8 mouse cellular contexts compared by ENCODE assay signal in the genomic region with DNA sequence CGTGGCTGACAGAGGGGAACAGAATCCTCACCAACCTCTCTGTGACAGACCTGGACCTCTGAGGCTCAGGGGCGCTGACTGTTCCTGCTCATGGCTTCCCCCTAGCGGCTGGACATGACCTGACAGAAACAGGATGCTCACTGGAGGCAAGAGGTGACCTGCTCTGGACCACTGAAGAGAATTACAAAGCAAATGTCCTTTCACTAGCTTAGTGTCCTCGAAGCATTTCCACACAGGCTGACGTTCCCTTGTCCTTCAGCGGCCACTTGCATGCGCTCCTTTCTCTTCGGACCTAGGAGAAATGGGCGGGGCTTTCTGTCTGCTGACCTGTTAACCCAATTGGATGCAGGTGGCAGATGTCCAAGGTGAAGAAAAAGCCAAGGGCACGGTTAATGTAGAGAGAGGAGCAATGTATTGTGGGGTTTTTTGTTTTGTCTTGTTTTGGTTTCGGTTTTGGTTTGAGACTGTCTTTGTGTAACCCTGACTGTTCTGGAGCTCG. TPM values are rescaled to one million over a fixed set of nuclear protein-coding genes. Genes with fewer than 3 reads are reported as not detected.
DNase-seq lines count a peak whose midpoint lies in the region; ATAC-seq and TF ChIP-seq lines count a peak whose summit lies in the region.

No protein-coding gene starts in this region.

- H3K4me3 ChIP-seq in cerebellum, adult 2 months (replicated peaks; ENCODE audit: insufficient read depth, low read depth, low read length) = peak overlapping the region; percentile 24
- H3K4me3 ChIP-seq in hindbrain, embryonic 14.5 days (replicated peaks; ENCODE audit: low read length) = no peak overlapping the region

- H3K36me3 ChIP-seq in hindbrain, embryonic 14.5 days (replicated peaks; ENCODE audit: control insufficient read depth, insufficient read depth) = no peaks in the 10 kb centered on the region

- CTCF ChIA-PET in Patski (lab: Charles Lee) = interaction anchor here (1.0 to 1.3 kb wide), 4 partner anchors 10 to 46 kb away, joined by 3 to 4 read pairs (median 3); partner anchors contain the start of gene Ankrd33

- no peak overlapping the region for H3K27ac ChIP-seq in cerebellum, adult 2 months (ENCODE audit: insufficient read depth, low read length)
- no peak overlapping the region for H3K27ac ChIP-seq in hindbrain, embryonic 14.5 days

- H3K9me3 ChIP-seq in hindbrain, embryonic 14.5 days (ENCODE audit: control insufficient read depth, low read length) = no peaks in the 10 kb centered on the region

- no peak overlapping the region for H3K9ac ChIP-seq in hindbrain, embryonic 14.5 days

- TF ChIP-seq POLR2A in cerebellum, adult 2 months (IDR thresholded peaks at IDR 0.05; ENCODE audit: borderline replicate concordance, insufficient read depth, low read length) = no peak

- 20% methylated on average over 12 of the region's 12 CpGs for WGBS in cerebellum, adult 2 months
- 17% methylated on average over 12 of the region's 12 CpGs for WGBS in hindbrain, embryonic 14.5 days

- ATAC-seq in Patski = no peak
- no peak for ATAC-seq in hindbrain, embryonic 14.5 days (ENCODE audit: low FRiP score)

- no peak overlapping the region for H3K4me2 ChIP-seq in hindbrain, embryonic 14.5 days (replicated peaks)

- TF ChIP-seq CTCF in Patski (IDR thresholded peaks at IDR 0.05) = peak; percentile 95
- TF ChIP-seq CTCF in cerebellum, adult 2 months (IDR thresholded peaks at IDR 0.05; ENCODE audit: borderline replicate concordance, insufficient read depth, low read depth, low read length) = peak; percentile 87

- no peaks in the 10 kb centered on the region for H3K4me1 ChIP-seq in cerebellum, adult 2 months (ENCODE audit: control insufficient read depth, insufficient read depth, low read length)
- no peaks in the 10 kb centered on the region for H3K4me1 ChIP-seq in hindbrain, embryonic 14.5 days (replicated peaks; ENCODE audit: control insufficient read depth, insufficient read depth, low read length)

- POLR2A ChIA-PET in Patski (lab: Charles Lee) = no interaction called here

- DNase-seq in Patski (ENCODE audit: low read depth, low spot score) = peak; percentile 24
- peak; percentile 66 to 79 for DNase-seq in cerebellum, adult 2 months
- peak; percentile 74 for DNase-seq in forelimb bud, embryonic 11.5 days (ENCODE audit: low read depth, low spot score)
- peak; percentile 53 for DNase-seq in hindbrain, embryonic 14.5 days (ENCODE audit: low spot score)
- peak; percentile 67 to 70 for DNase-seq in layer of hippocampus, postnatal 14 days (ENCODE audit: low spot score in 2 of 2)
- DNase-seq in lung, postnatal 25 days (ENCODE audit: low spot score) = peak; percentile 84
- peak; percentile 72 to 74 for DNase-seq in right cerebral cortex, adult 2 months (ENCODE audit: low spot score in 2 of 2)
- DNase-seq in urinary bladder, adult 2 months (ENCODE audit: low spot score) = peak; percentile 75

- in situ Hi-C loops in Patski (cut with MboI; ENCODE audit: low pct_unique_long_range_greater_than_20kb) = no loop called here

- H3K27me3 ChIP-seq in Patski = no peaks in the 10 kb centered on the region
- no peaks in the 10 kb centered on the region for H3K27me3 ChIP-seq in cerebellum, adult 2 months (ENCODE audit: control insufficient read depth, insufficient read depth, low read length)
- H3K27me3 ChIP-seq in hindbrain, embryonic 14.5 days (ENCODE audit: control insufficient read depth, insufficient read depth, low read length) = no peaks in the 10 kb centered on the region

RNA-seq across cellular contexts. Expression of gene Ankrd33, which starts 10.0 kb away (rescaled TPM):
- not detected for polyA plus RNA-seq in Patski (2021)
- 0.10 and 0.33 TPM in 2 replicates for polyA plus RNA-seq in cerebellum, adult 2 months (2012; rRNA removed)
- not detected in 2 replicates for polyA plus RNA-seq in hindbrain, embryonic 14.5 days (2014; fragmentation: Nextera tagmentation; extraction: Ambion mirVana)
- not detected for total RNA-seq in layer of hippocampus, postnatal 14 days (2021)
- polyA plus RNA-seq in urinary bladder, adult 2 months (2012; rRNA removed) = not detected in 2 replicates

RNA-seq across cellular contexts. Expression of gene Acvrl1, which starts 22.8 kb away (rescaled TPM):
- polyA plus RNA-seq in Patski (2021) = not detected
- 15.3 and 17.2 TPM in 2 replicates for polyA plus RNA-seq in cerebellum, adult 2 months (2012; rRNA removed)
- 5.7 and 6.2 TPM in 2 replicates for polyA plus RNA-seq in hindbrain, embryonic 14.5 days (2014; fragmentation: Nextera tagmentation; extraction: Ambion mirVana)
- 10 to 100 TPM; 11.9 to 12.0 TPM for total RNA-seq in layer of hippocampus, postnatal 14 days (2021)
- polyA plus RNA-seq in urinary bladder, adult 2 months (2012; rRNA removed) = 65.7 and 69.9 TPM in 2 replicates

RNA-seq across cellular contexts. Expression of gene Fignl2, which starts 27.2 kb away (rescaled TPM):
- polyA plus RNA-seq in Patski (2021) = 5.7 TPM
- polyA plus RNA-seq in cerebellum, adult 2 months (2012; rRNA removed) = 2.5 and 2.7 TPM in 2 replicates
- polyA plus RNA-seq in hindbrain, embryonic 14.5 days (2014; fragmentation: Nextera tagmentation; extraction: Ambion mirVana) = 0.16 and 0.17 TPM in 2 replicates
- total RNA-seq in layer of hippocampus, postnatal 14 days (2021) = 1 to 10 TPM; 1.1 to 1.2 TPM
- polyA plus RNA-seq in urinary bladder, adult 2 months (2012; rRNA removed) = 7.3 and 7.5 TPM in 2 replicates

RNA-seq across cellular contexts. Expression of gene Gm47841, which starts 58.3 kb away (rescaled TPM):
- polyA plus RNA-seq in Patski (2021) = 0.08 TPM
- polyA plus RNA-seq in cerebellum, adult 2 months (2012; rRNA removed) = not detected in 2 replicates
- polyA plus RNA-seq in hindbrain, embryonic 14.5 days (2014; fragmentation: Nextera tagmentation; extraction: Ambion mirVana) = not detected in 2 replicates
- not detected for total RNA-seq in layer of hippocampus, postnatal 14 days (2021)
- polyA plus RNA-seq in urinary bladder, adult 2 months (2012; rRNA removed) = 0.09 and 0.15 TPM in 2 replicates

Comparison
In these comparisons a context has a peak if more than half of its experiments do, and no peak if none do; other contexts are left out.
1. DNase-seq: peak in every context shown above with its lines; median percentile 84 in lung, postnatal 25 days; 75 in urinary bladder, adult 2 months; 74 in forelimb bud, embryonic 11.5 days; 73 in right cerebral cortex, adult 2 months; 72 in cerebellum, adult 2 months; 68 in layer of hippocampus, postnatal 14 days; 53 in hindbrain, embryonic 14.5 days; 24 in Patski.